Mouse (Mus musculus): ENCODE data around the gene Kat6b. TPM values are rescaled to one million over a fixed set of nuclear protein-coding genes. Genes with fewer than 3 reads are reported as not detected.
A peak's percentile ranks its signal among the peaks of the same experiment; 100 is the strongest.

The Kat6b gene
- polyA plus RNA-seq, 1 experiment from 2014 or later = 16.1 TPM

GRCm38 (mm10) chr14:21565541-21566353, 84.5 kb downstream of the Kat6b start:
- H3K4me1 ChIP-seq = peaks cover 33% of the 10 kb centered on the region
- H3K27ac ChIP-seq (replicated peaks) = no peak overlapping the region
- no peak overlapping the region for H3K9ac ChIP-seq (replicated peaks)
- H3K27me3 ChIP-seq (replicated peaks) = no peaks in the 10 kb centered on the region
- ATAC-seq (ENCODE audit: low FRiP score) = no peak
- no peak overlapping the region for H3K4me2 ChIP-seq
- no peaks in the 10 kb centered on the region for H3K9me3 ChIP-seq (replicated peaks)
- no peak overlapping the region for H3K4me3 ChIP-seq (replicated peaks)
- H3K36me3 ChIP-seq = no peaks in the 10 kb centered on the region
- 85% methylated on average over 10 of the region's 10 CpGs for WGBS

DNA sequence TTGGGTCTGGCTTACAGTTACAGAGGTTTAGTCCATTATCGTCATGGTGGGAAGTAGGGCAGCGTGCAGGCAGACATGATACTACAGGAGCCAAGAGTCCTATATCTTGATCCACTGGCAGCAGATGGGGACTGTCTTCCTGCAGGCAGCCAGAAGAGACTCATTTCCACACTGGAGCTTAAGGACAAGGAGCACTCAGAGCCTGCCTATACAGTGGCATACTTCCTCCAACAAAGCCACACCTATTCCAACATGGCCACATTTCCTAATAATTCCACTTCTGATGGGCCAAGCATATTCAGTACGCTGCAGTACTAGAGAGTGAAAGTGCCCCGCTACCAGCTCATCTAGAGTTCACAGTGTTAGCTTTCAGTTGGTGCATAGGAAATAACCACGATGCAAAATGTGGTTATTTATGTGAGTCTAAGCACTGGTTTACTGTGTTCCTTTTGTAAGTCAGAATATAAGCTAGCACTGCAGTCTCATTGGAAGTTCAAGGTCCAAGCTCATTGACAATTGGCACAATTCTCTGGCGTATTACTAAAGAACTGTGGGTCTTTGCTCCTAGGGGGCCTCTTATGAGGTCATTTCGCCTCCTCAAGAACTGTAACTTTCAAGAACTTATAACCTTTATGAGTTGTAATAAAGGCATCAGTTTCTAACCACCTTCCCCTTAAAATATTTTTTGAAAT, 86.2 kb downstream of the Kat6b start:
- 86% methylated on average over 7 of the region's 7 CpGs for WGBS
- no peaks in the 10 kb centered on the region for H3K27me3 ChIP-seq (replicated peaks)

GRCm38 (mm10) chr14:21568821-21569220, 87.6 kb downstream of the Kat6b start:
- no peak for ATAC-seq (ENCODE audit: low FRiP score)
- Histone ChIP-seq H3K9ac (replicated peaks) (no peak overlapping the region), H3K27me3 (replicated peaks) (no peaks in the 10 kb centered on the region), H3K4me3 (replicated peaks) (no peak overlapping the region), H3K9me3 (replicated peaks) (no peaks in the 10 kb centered on the region), H3K4me1 (peaks cover 26% of the 10 kb centered on the region), H3K36me3 (no peaks in the 10 kb centered on the region), H3K27ac (replicated peaks) (no peak overlapping the region), H3K4me2 (no peak overlapping the region)
- 58% methylated on average over 7 of the region's 7 CpGs for WGBS

More for the DNA sequence above, 86.2 kb downstream of the Kat6b start:
- no peak for ATAC-seq (ENCODE audit: low FRiP score)
- Histone ChIP-seq H3K27ac (replicated peaks) (no peak overlapping the region), H3K9ac (replicated peaks) (no peak overlapping the region), H3K4me1 (peaks cover 32% of the 10 kb centered on the region), H3K36me3 (no peaks in the 10 kb centered on the region), H3K4me3 (replicated peaks) (no peak overlapping the region), H3K9me3 (replicated peaks) (no peaks in the 10 kb centered on the region), H3K4me2 (no peak overlapping the region)

- H3K9me3 ChIP-seq (replicated peaks) = no peaks in the 10 kb centered on the region
- peaks cover 9% of the 10 kb centered on the region; the same call in 1 of the 2 replicates for H3K4me1 ChIP-seq
- H3K27ac ChIP-seq (replicated peaks) = no peak overlapping the region
- no peak overlapping the region for H3K9ac ChIP-seq (replicated peaks)
- no peak overlapping the region for H3K4me3 ChIP-seq (replicated peaks)
- 84% methylated on average over 8 of the region's 8 CpGs for WGBS
- H3K27me3 ChIP-seq (replicated peaks) = no peaks in the 10 kb centered on the region
- H3K4me2 ChIP-seq = no peak overlapping the region
- H3K36me3 ChIP-seq = no peaks in the 10 kb centered on the region
- ATAC-seq (ENCODE audit: low FRiP score) = no peak
Observed at GRCm38 (mm10) chr14:21574686-21575309, 93.6 kb downstream of the Kat6b start.

GRCm38 (mm10) chr14:21576867-21577266, 95.6 kb downstream of the Kat6b start:
- WGBS = 73% methylated on average over 8 of the region's 8 CpGs
- ATAC-seq (ENCODE audit: low FRiP score) = no peak
- Histone ChIP-seq H3K27me3 (replicated peaks) (no peaks in the 10 kb centered on the region), H3K4me3 (replicated peaks) (no peak overlapping the region), H3K27ac (replicated peaks) (no peak overlapping the region), H3K4me2 (no peak overlapping the region), H3K9me3 (replicated peaks) (no peaks in the 10 kb centered on the region), H3K36me3 (no peaks in the 10 kb centered on the region), H3K4me1 (peaks cover 11% of the 10 kb centered on the region; the same call in 1 of the 2 replicates), H3K9ac (replicated peaks) (no peak overlapping the region)

- no peak overlapping the region for H3K4me2 ChIP-seq
- no peaks in the 10 kb centered on the region for H3K36me3 ChIP-seq
- H3K4me3 ChIP-seq (replicated peaks) = no peak overlapping the region
- H3K4me1 ChIP-seq = peaks cover 43% of the 10 kb centered on the region
- H3K27ac ChIP-seq (replicated peaks) = no peak overlapping the region
- H3K27me3 ChIP-seq (replicated peaks) = no peaks in the 10 kb centered on the region
- H3K9ac ChIP-seq (replicated peaks) = no peak overlapping the region
- no peak for ATAC-seq (ENCODE audit: low FRiP score)
- H3K9me3 ChIP-seq (replicated peaks) = no peaks in the 10 kb centered on the region
- 48% methylated on average over 4 of the region's 4 CpGs for WGBS
Observed at GRCm38 (mm10) chr14:21581198-21581597, 100.0 kb downstream of the Kat6b start.

DNA sequence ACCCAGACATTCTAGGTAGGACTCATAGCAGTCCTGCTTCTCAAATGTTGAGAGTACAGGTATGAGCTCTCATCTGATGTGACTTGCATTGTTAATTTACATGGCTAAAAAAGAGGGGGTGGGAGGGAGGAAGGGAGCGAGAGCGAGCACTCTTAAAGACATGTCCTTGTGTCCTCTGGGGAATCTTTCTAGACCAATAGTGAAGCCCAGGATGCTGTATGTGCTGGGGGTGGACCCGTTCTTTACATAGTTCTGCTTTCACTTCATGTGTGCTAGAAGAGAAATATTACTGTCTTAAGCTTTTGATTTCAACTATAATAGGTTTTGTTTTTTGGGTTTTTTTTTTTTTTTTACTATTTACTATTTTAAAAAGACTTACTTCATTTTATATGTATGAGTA, 101.1 kb downstream of the Kat6b start:
- Histone ChIP-seq H3K9me3 (replicated peaks) (no peaks in the 10 kb centered on the region), H3K9ac (replicated peaks) (no peak overlapping the region), H3K36me3 (no peaks in the 10 kb centered on the region), H3K4me3 (replicated peaks) (no peak overlapping the region), H3K4me2 (no peak overlapping the region), H3K27me3 (replicated peaks) (no peaks in the 10 kb centered on the region), H3K27ac (replicated peaks) (no peak overlapping the region), H3K4me1 (peaks cover 54% of the 10 kb centered on the region)
- no peak for ATAC-seq (ENCODE audit: low FRiP score)
- 88% methylated on average over 3 of the region's 3 CpGs for WGBS

DNA sequence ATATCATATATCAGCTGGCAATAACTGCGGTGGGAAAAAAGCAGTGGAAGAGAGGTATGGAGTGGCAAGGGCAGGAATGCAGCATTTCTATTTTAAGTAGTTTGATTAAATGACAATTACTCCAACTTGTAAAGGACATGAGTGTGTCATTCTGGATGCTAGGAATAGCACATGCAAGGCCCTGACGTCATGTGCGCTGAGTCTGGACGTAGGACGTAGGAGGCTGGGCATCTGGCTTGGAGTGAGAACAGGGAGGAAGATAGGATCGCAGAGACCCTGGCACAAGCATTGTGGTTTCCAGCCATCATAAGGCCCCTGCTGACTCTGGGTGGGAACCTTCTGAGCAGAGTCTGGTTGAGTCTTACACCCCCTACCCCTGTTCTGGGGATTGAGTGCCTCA, 101.8 kb downstream of the Kat6b start:
- no peak overlapping the region for H3K27ac ChIP-seq (replicated peaks)
- H3K4me1 ChIP-seq = peaks cover 54% of the 10 kb centered on the region
- no peaks in the 10 kb centered on the region for H3K9me3 ChIP-seq (replicated peaks)
- 47% methylated on average over 6 of the region's 6 CpGs for WGBS
- ATAC-seq (ENCODE audit: low FRiP score) = 0 out of 2 replicates have a peak, but pooled peaks have one; percentile 37
- no peak overlapping the region for H3K9ac ChIP-seq (replicated peaks)
- no peak overlapping the region for H3K4me3 ChIP-seq (replicated peaks)
- no peaks in the 10 kb centered on the region for H3K36me3 ChIP-seq
- no peak overlapping the region for H3K4me2 ChIP-seq
- no peaks in the 10 kb centered on the region for H3K27me3 ChIP-seq (replicated peaks)

- Histone ChIP-seq H3K36me3 (no peaks in the 10 kb centered on the region), H3K9me3 (replicated peaks) (no peaks in the 10 kb centered on the region), H3K4me3 (replicated peaks) (no peak overlapping the region), H3K27ac (replicated peaks) (no peak overlapping the region), H3K27me3 (replicated peaks) (no peaks in the 10 kb centered on the region), H3K4me2 (no peak overlapping the region), H3K4me1 (peaks cover 51% of the 10 kb centered on the region), H3K9ac (replicated peaks) (no peak overlapping the region)
- no peak for ATAC-seq (ENCODE audit: low FRiP score)
- 77% methylated on average over 5 of the region's 5 CpGs for WGBS
Observed at GRCm38 (mm10) chr14:21583868-21584267, 102.6 kb downstream of the Kat6b start.

DNA sequence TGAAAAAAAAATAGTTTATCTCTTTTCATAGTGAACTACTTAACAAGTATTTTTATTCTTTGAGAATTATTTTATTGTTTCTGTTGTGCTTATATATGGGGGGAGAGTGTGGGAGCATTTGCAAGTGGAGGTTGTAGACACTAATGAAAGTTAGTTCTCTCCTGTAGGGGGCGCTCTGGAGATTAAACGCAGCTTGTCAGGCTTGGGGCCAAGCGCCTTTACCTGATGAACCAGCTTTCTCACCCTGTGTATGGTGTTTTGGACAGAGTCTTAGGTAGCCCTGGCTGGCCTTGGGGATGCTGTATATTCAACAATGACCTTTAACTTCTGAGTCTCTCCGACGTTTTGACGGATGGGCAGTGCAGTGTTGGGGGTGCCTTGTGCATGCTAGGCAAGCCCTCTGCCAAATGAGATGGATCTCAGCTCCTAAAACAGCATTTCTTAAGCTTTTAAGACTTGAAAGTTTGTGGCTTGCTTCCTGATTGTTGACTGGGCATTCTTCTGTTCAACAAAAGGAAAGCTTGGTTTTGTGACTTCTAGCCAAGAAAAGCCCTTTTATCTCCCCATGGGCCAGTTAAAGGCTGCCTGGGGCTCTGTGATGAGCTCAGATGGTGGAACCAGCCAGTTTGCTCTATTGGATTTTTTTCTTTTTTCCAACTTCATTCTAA, 103.4 kb downstream of the Kat6b start:
- Histone ChIP-seq H3K4me2 (no peak overlapping the region), H3K27me3 (replicated peaks) (no peaks in the 10 kb centered on the region), H3K36me3 (no peaks in the 10 kb centered on the region), H3K9ac (replicated peaks) (no peak overlapping the region), H3K9me3 (replicated peaks) (no peaks in the 10 kb centered on the region), H3K27ac (replicated peaks) (no peak overlapping the region), H3K4me1 (peaks cover 51% of the 10 kb centered on the region), H3K4me3 (replicated peaks) (no peak overlapping the region)
- no peak for ATAC-seq (ENCODE audit: low FRiP score)
- 9% methylated on average over 6 of the region's 6 CpGs for WGBS

- Histone ChIP-seq H3K4me2 (no peak overlapping the region), H3K9ac (replicated peaks) (no peak overlapping the region), H3K4me3 (replicated peaks) (no peak overlapping the region), H3K27ac (replicated peaks) (no peak overlapping the region), H3K9me3 (replicated peaks) (no peaks in the 10 kb centered on the region), H3K4me1 (peaks cover 56% of the 10 kb centered on the region), H3K36me3 (no peaks in the 10 kb centered on the region), H3K27me3 (replicated peaks) (no peaks in the 10 kb centered on the region)
- ATAC-seq (ENCODE audit: low FRiP score) = no peak
- 50% methylated on average over 8 of the region's 8 CpGs for WGBS
Observed at GRCm38 (mm10) chr14:21585491-21586251, 104.4 kb downstream of the Kat6b start.
